Mouse (Mus musculus) olfactory bulb, adult 2 months (tissue): ENCODE measurements around the gene Capn3.

ENCODE experiments used
- CTCF ChIP-seq: fragments of 200-500 bp; IDR thresholded peaks from 2 replicates; pipeline ENCODE4 v1.5.1; 2012; ENCODE audit warnings: low read depth, mild to moderate bottlenecking, low read length, moderate library complexity; ENCODE audit not compliant: insufficient read depth
- POLR2A ChIP-seq: fragments of 200-500 bp; IDR thresholded peaks from 2 replicates; pipeline ENCODE4 v1.6.1; 2012; ENCODE audit warnings: mild to moderate bottlenecking, low read depth, low read length, moderate library complexity; ENCODE audit not compliant: insufficient read depth

DNA sequence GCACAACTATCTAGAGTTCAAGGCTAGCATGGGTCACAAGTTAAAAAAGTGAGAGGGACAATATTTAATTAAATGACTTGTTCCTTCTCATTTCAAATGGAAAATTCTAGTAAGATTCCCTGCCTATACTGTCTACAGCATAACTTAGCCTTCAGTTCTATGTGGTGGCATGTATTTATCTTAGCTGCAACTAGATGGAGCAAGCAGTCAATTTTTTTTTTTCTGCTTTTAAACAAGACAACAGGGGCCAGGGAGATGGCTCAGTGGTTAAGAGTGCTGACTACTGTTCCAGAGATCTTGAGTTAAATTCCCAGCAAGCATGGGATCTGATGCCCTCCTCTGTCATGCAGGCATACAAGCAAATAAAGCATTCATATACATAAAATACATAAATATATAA is 73.7 kb downstream of the Capn3 start:
- TF ChIP-seq CTCF (no peak), POLR2A (no peak)
